Mouse (Mus musculus) neural tube, embryonic 11.5 days (tissue): ENCODE measurements around the gene Ubtd1. TPM values are rescaled to one million over a fixed set of nuclear protein-coding genes. Genes with fewer than 3 reads are reported as not detected.

Source experiments
- ATAC-seq: fragments of 200-750 bp; cut with Nextera tagmentation; 2 replicates; pipeline ENCODE4 v1.8.0; 2017; ENCODE audit warnings: moderate number of reproducible peaks, mild to moderate bottlenecking, moderate TSS enrichment, moderate library complexity; ENCODE audit not compliant: insufficient read depth, low FRiP score, low TSS enrichment
- DNase-seq: peaks from one replicate; pipeline ENCODE4 v3.0.0-alpha.2; 2015; ENCODE audit warnings: low spot score
- H3K27ac ChIP-seq: fragments of 300-500 bp; sonication (generic); 2 replicates; pipeline ENCODE4 v1.5.1; 2014; ENCODE audit warnings: low read depth, mild to moderate bottlenecking, low read length
- H3K27me3 ChIP-seq: fragments of 300-500 bp; sonication (generic); 2 replicates; pipeline ENCODE4 v1.6.1; 2014; ENCODE audit warnings: mild to moderate bottlenecking, low read length, mixed read lengths; ENCODE audit not compliant: control insufficient read depth, insufficient read depth
- H3K36me3 ChIP-seq: fragments of 300-500 bp; sonication (generic); 2 replicates; pipeline ENCODE4 v1.6.1; 2014; ENCODE audit warnings: mild to moderate bottlenecking, low read length, moderate library complexity, mixed read lengths; ENCODE audit not compliant: control insufficient read depth, insufficient read depth
- H3K4me1 ChIP-seq: fragments of 300-500 bp; sonication (generic); 2 replicates; pipeline ENCODE4 v1.6.1; 2014; ENCODE audit warnings: low read length, mixed read lengths; ENCODE audit not compliant: control insufficient read depth, insufficient read depth
- H3K4me2 ChIP-seq: fragments of 300-500 bp; sonication (generic); 2 replicates; pipeline ENCODE4 v1.6.1; 2014; ENCODE audit warnings: low read depth, mild to moderate bottlenecking, moderate library complexity
- H3K4me3 ChIP-seq: fragments of 300-500 bp; sonication (generic); 2 replicates; pipeline ENCODE4 v1.5.1; 2014; ENCODE audit warnings: low read depth, low read length
- H3K9ac ChIP-seq: fragments of 300-500 bp; sonication (generic); 2 replicates; pipeline ENCODE4 v1.6.1; 2014; ENCODE audit warnings: mild to moderate bottlenecking, low read length
- H3K9me3 ChIP-seq: fragments of 300-500 bp; sonication (generic); 2 replicates; pipeline ENCODE4 v1.6.1; 2016; ENCODE audit warnings: low read length; ENCODE audit not compliant: control insufficient read depth
- WGBS: fragments of 180-500 bp; shearing (Covaris S2); extraction: QIAGEN DNeasy Blood & Tissue Kit; methylation state at CpG from one replicate; pipeline ENCODE4 v1.1.7; 2014; 5-methylcytosine and 5-hydroxymethylcytosine counted together
- polyA plus RNA-seq: library from polyadenylated mRNA; unstranded; fragments of >200 nt; fragmentation: Nextera tagmentation; extraction: Ambion mirVana; gene quantifications from 2 replicates; pipeline ENCODE4 v1.2.1, GENCODE M21; 2014

Gene Ubtd1
- polyA plus RNA-seq, 1 experiment from 2014 or later: 9.9 TPM

- Histone ChIP-seq H3K27ac (no peak overlapping the region), H3K9me3 (no peaks in the 10 kb centered on the region), H3K9ac (no peak overlapping the region), H3K27me3 (0 out of 2 replicates have a peak, but pooled peaks cover 4% of the 10 kb centered on the region), H3K4me2 (no peak overlapping the region), H3K4me1 (peaks cover 5% of the 10 kb centered on the region; the same call in 1 of the 2 replicates), H3K4me3 (no peak overlapping the region), H3K36me3 (no peaks in the 10 kb centered on the region)
- DNase-seq (no peak), ATAC-seq (no peak)
- WGBS: 85% methylated on average over 4 of the region's 4 CpGs
These were observed 5.6 kb downstream of the Ubtd1 start for GRCm38 (mm10) chr19:41987206-41987605.

DNA sequence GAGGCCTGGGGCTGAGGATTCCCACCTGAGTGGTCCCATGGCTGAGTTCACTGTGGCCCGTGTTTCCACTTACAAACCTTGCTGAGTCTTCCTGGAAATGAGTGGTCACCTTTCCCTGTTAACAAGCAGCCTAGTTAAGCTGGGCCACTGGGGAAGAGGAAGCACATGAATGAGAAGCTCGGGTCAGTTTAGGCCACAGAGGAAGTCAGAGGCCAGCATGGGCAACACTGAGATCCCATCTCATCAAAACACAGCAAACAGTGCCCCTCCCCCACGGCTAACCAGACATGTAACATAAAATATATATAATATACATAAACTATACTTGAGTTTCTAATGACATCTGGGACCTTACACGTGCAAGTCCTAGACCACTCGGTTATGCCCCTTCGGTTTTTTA, 8.2 kb downstream of the Ubtd1 start:
- DNase-seq (no peak), ATAC-seq (no peak)
- no peak overlapping the region for H3K4me2 ChIP-seq
- H3K9me3 ChIP-seq: no peaks in the 10 kb centered on the region
- H3K4me1 ChIP-seq: no peaks in the 10 kb centered on the region
- H3K27ac ChIP-seq: no peak overlapping the region
- no peak overlapping the region for H3K4me3 ChIP-seq
- WGBS: 86% methylated on average over 6 of the region's 6 CpGs
- H3K36me3 ChIP-seq: no peaks in the 10 kb centered on the region
- H3K9ac ChIP-seq: no peak overlapping the region
- H3K27me3 ChIP-seq: no peaks in the 10 kb centered on the region

DNA sequence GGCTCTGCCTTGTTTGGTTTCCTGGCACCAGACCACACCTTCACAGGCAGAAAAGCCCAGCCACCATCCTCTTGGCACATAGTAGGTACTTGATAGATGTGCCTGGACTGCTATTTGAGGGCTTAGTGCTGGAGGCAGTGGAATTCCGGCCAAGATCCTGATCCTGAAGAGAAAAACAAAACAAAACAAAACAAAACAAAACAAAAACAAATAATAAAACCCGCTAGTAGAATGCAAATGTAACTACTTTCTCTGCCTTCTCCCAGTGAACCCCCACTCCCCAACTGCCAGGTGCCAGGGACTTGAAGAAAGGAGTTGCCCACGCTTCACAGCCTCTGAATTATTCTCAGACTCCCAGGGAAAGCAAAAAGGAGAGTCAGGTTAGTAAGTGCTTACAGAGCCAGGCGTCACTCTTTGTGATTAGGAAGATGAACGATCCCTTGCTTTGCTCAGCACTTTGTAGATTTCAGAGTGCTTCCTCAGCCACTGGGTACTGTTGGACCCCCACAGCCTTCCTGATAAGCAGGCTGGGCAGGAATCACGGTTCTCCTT, 10.4 kb downstream of the Ubtd1 start:
- no peaks in the 10 kb centered on the region for H3K36me3 ChIP-seq
- H3K27me3 ChIP-seq: no peaks in the 10 kb centered on the region
- WGBS: 40% methylated on average over 6 of the region's 6 CpGs
- ATAC-seq: no peak
- no peak overlapping the region for H3K27ac ChIP-seq
- H3K9ac ChIP-seq: no peak overlapping the region
- no peak overlapping the region for H3K4me2 ChIP-seq
- H3K4me1 ChIP-seq: 0 out of 2 replicates have a peak, but pooled peaks cover 3% of the 10 kb centered on the region
- DNase-seq: no peak
- H3K4me3 ChIP-seq: no peak overlapping the region
- no peaks in the 10 kb centered on the region for H3K9me3 ChIP-seq

DNA sequence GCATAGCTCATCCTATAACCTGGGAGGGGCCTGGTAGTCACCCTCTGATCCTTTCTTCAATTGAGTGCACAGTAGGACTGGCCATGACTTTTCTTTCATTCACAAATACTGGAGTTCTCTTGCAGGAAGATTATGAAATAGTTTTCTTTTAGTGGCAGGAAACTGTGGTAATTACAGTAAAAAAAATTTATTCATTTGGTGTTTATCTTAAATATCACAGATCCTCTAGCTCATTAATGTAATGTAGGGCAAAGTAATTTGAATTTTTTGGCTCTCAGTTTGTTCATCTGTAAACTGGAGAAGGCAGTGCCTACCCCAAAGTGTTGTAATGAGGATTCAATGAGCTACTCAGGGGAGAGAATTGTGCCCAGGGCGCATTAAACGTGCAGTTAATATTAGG, 11.4 kb downstream of the Ubtd1 start:
- Histone ChIP-seq H3K36me3 (no peaks in the 10 kb centered on the region), H3K9ac (no peak overlapping the region), H3K27ac (no peak overlapping the region), H3K27me3 (no peaks in the 10 kb centered on the region), H3K9me3 (no peaks in the 10 kb centered on the region), H3K4me2 (no peak overlapping the region), H3K4me1 (0 out of 2 replicates have a peak, but pooled peaks cover 3% of the 10 kb centered on the region), H3K4me3 (no peak overlapping the region)
- DNase-seq (no peak), ATAC-seq (no peak)
- 96% methylated on average over 2 of the region's 2 CpGs for WGBS

- WGBS: 86% methylated on average over 6 of the region's 6 CpGs
- no peaks in the 10 kb centered on the region for H3K9me3 ChIP-seq
- no peaks in the 10 kb centered on the region for H3K27me3 ChIP-seq
- DNase-seq: no peak
- ATAC-seq: no peak
- no peak overlapping the region for H3K4me2 ChIP-seq
- no peak overlapping the region for H3K9ac ChIP-seq
- no peak overlapping the region for H3K27ac ChIP-seq
- no peak overlapping the region for H3K4me3 ChIP-seq
- H3K4me1 ChIP-seq: 0 out of 2 replicates have a peak, but pooled peaks cover 3% of the 10 kb centered on the region
- no peaks in the 10 kb centered on the region for H3K36me3 ChIP-seq
These were observed 11.9 kb downstream of the Ubtd1 start for GRCm38 (mm10) chr19:41993484-41993883.

GRCm38 (mm10) chr19:41994023-41994422, 12.5 kb downstream of the Ubtd1 start:
- Histone ChIP-seq H3K27ac (no peak overlapping the region), H3K9me3 (no peaks in the 10 kb centered on the region), H3K4me3 (no peak overlapping the region), H3K4me2 (no peak overlapping the region), H3K36me3 (no peaks in the 10 kb centered on the region), H3K4me1 (0 out of 2 replicates have a peak, but pooled peaks cover 3% of the 10 kb centered on the region), H3K27me3 (no peaks in the 10 kb centered on the region), H3K9ac (no peak overlapping the region)
- 91% methylated on average over 7 of the region's 7 CpGs for WGBS
- no peak for DNase-seq
- no peak for ATAC-seq

GRCm38 (mm10) chr19:41995483-41995882, 13.9 kb downstream of the Ubtd1 start:
- 61% methylated on average over 1 of the region's 1 CpGs for WGBS

DNA sequence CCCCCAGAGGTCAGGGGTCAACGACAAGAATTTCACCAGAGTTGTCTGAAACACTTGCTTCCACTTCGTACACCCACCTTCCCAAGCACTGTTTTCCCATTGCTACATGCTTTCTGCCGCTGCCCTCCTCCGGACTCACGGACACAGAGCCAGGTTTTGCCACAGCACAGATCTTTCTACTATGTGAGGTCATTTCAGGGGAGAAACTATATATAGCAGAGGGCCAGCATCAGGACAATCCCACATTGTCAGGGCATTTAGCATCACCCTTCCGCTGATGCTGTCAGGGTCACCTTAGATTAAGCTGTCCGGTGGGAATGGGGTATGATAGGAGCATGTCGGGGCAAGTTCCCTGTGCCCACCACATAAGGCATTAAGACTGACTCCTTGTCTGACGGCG, 15.5 kb downstream of the Ubtd1 start:
- DNase-seq: no peak
- Histone ChIP-seq H3K4me1 (0 out of 2 replicates have a peak, but pooled peaks cover 3% of the 10 kb centered on the region), H3K9me3 (no peaks in the 10 kb centered on the region), H3K36me3 (no peaks in the 10 kb centered on the region), H3K27me3 (no peaks in the 10 kb centered on the region), H3K27ac (no peak overlapping the region), H3K9ac (no peak overlapping the region), H3K4me3 (no peak overlapping the region), H3K4me2 (no peak overlapping the region)
- WGBS: 76% methylated on average over 10 of the region's 10 CpGs
- ATAC-seq: no peak

More at GRCm38 (mm10) chr19:41995483-41995882, 13.9 kb downstream of the Ubtd1 start:
- no peaks in the 10 kb centered on the region for H3K9me3 ChIP-seq
- no peak overlapping the region for H3K4me3 ChIP-seq
- H3K4me2 ChIP-seq: no peak overlapping the region
- DNase-seq (no peak), ATAC-seq (no peak)
- H3K4me1 ChIP-seq: 0 out of 2 replicates have a peak, but pooled peaks cover 3% of the 10 kb centered on the region
- no peak overlapping the region for H3K9ac ChIP-seq
- H3K36me3 ChIP-seq: no peaks in the 10 kb centered on the region
- H3K27me3 ChIP-seq: no peaks in the 10 kb centered on the region
- no peak overlapping the region for H3K27ac ChIP-seq

- Histone ChIP-seq H3K4me2 (no peak overlapping the region), H3K27ac (no peak overlapping the region), H3K9me3 (no peaks in the 10 kb centered on the region), H3K9ac (no peak overlapping the region), H3K27me3 (no peaks in the 10 kb centered on the region), H3K4me3 (no peak overlapping the region), H3K36me3 (no peaks in the 10 kb centered on the region), H3K4me1 (0 out of 2 replicates have a peak, but pooled peaks cover 3% of the 10 kb centered on the region)
- DNase-seq (no peak), ATAC-seq (no peak)
- 91% methylated on average over 9 of the region's 9 CpGs for WGBS
These were observed 17.4 kb downstream of the Ubtd1 start for GRCm38 (mm10) chr19:41998770-41999548.
